In genomic region chr19:4425610-4426366, GRCm38 (mm10) we compare ENCODE assay signal across 7 mouse cellular contexts. TPM values are rescaled to one million over a fixed set of nuclear protein-coding genes. Genes with fewer than 3 reads are reported as not detected.
DNase-seq lines count a peak whose midpoint lies in the region; TF ChIP-seq lines count a peak whose summit lies in the region.

No protein-coding gene starts in this region.

- H3K9me3 ChIP-seq in ES-Bruce4 (replicated peaks; ENCODE audit: control insufficient read depth, insufficient read depth, low read length, poor library complexity, severe bottlenecking): no peaks in the 10 kb centered on the region

- peak overlapping the region; percentile 47 for H3K4me3 ChIP-seq in ES-Bruce4 (ENCODE audit: low read depth, low read length)

- TF ChIP-seq CTCF in ES-Bruce4 (IDR thresholded peaks at IDR 0.05; ENCODE audit: low read depth, low read length): peak; percentile 77

- peak overlapping the region; percentile 27; the same call in 1 of the 2 replicates for H3K9ac ChIP-seq in ES-Bruce4 (ENCODE audit: low read depth, poor library complexity, severe bottlenecking)

- no peak for TF ChIP-seq POLR2A in ES-Bruce4 (IDR thresholded peaks at IDR 0.05; ENCODE audit: insufficient read depth, low read length)

- peak overlapping the region; percentile 63; the same call in 1 of the 2 replicates for H3K27ac ChIP-seq in ES-Bruce4 (ENCODE audit: insufficient read depth, low read length)

- DNase-seq in kidney, adult 18-20 months: peak; percentile 50
- DNase-seq in kidney, adult 11 months: no peak
- peak; percentile 62 for DNase-seq in WW6 (ENCODE audit: low read depth, low spot score)
- peak; percentile 51 for DNase-seq in heart, postnatal 4 days
- peak; percentile 36 to 49 for DNase-seq in natural killer cell, adult 2 months (ENCODE audit: low spot score in 2 of 2)
- no peak for DNase-seq in frontal cortex, postnatal 10 days (ENCODE audit: low spot score in 2 of 2)

- no peaks in the 10 kb centered on the region for H3K36me3 ChIP-seq in ES-Bruce4 (ENCODE audit: control insufficient read depth, insufficient read depth, low read length, poor library complexity, severe bottlenecking)

- no peak for TF ChIP-seq EP300 in ES-Bruce4 (IDR thresholded peaks at IDR 0.05; ENCODE audit: insufficient read depth, low read depth, low read length)

- H3K27me3 ChIP-seq in ES-Bruce4 (ENCODE audit: control insufficient read depth, insufficient read depth, low read length, poor library complexity, severe bottlenecking): no peaks in the 10 kb centered on the region

- peaks cover 2% of the 10 kb centered on the region for H3K4me1 ChIP-seq in ES-Bruce4 (ENCODE audit: control insufficient read depth, insufficient read depth, low read length)

RNA-seq across cellular contexts. Expression of gene Rhod, which starts 13.4 kb away (rescaled TPM):
- polyA plus RNA-seq in ES-Bruce4 (2011; ENCODE audit: insufficient read depth, insufficient read length, low read depth, missing spikeins): 12.4 and 16.9 TPM in 2 replicates
- total RNA-seq in heart, postnatal 4 days (2021): 10 to 100 TPM; 11.4 to 12.1 TPM

RNA-seq across cellular contexts. Expression of gene Kdm2a, which starts 27.7 kb away (rescaled TPM):
- polyA plus RNA-seq in ES-Bruce4 (2011; ENCODE audit: insufficient read depth, insufficient read length, low read depth, missing spikeins): 68.0 and 78.4 TPM in 2 replicates
- total RNA-seq in heart, postnatal 4 days (2021): 10 to 100 TPM; 57.1 to 59.1 TPM

RNA-seq across cellular contexts. Expression of gene Syt12, which starts 51.5 kb away (rescaled TPM):
- polyA plus RNA-seq in ES-Bruce4 (2011; ENCODE audit: insufficient read depth, insufficient read length, low read depth, missing spikeins): not detected in 2 replicates
- under 1 TPM; 0.74 to 0.98 TPM for total RNA-seq in heart, postnatal 4 days (2021)

Comparison
In these comparisons a context has a peak if more than half of its experiments do, and no peak if none do; other contexts are left out.
1. DNase-seq: peak in kidney, adult 18-20 months (single experiment), WW6 (single experiment), heart, postnatal 4 days (single experiment) and natural killer cell, adult 2 months (2 of 2); none in kidney, adult 11 months (single experiment) and frontal cortex, postnatal 10 days (0 of 2).